Mouse (Mus musculus): ENCODE data around the gene Rragc. TPM values are rescaled to one million over a fixed set of nuclear protein-coding genes. Genes with fewer than 3 reads are reported as not detected.

The Rragc gene
- polyA plus RNA-seq, 1 experiment = 50.2 TPM

DNA sequence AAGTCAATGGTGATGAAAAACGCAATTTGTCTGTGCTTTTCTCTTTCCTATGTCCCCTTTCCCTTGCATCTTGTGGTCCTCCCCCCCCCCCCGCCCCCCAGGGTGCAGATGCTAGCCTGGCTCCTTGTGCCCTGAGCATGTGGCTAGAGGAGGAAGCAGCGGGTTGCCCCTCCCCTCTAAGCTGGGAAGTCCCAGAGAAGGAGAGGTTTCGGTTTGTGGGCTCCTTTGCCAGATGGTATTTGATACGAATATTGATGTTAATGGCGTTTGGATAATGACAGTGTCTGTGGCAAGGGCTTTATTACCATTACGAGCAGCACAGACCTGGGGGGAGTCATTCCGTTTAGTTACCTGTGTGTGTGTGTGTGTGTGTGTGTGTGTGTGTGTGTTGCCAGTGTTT, 34.8 kb downstream of the Rragc start:
- Histone ChIP-seq H3K9ac (ENCODE audit: low read depth, poor library complexity, severe bottlenecking) (no peak overlapping the region), H3K27me3 (ENCODE audit: control insufficient read depth, insufficient read depth, low read length, poor library complexity, severe bottlenecking) (0 out of 2 replicates have a peak, but pooled peaks cover 3% of the 10 kb centered on the region), H3K36me3 (ENCODE audit: control insufficient read depth, insufficient read depth, low read length, poor library complexity, severe bottlenecking) (no peaks in the 10 kb centered on the region), H3K9me3 (replicated peaks; ENCODE audit: control insufficient read depth, insufficient read depth, low read length, poor library complexity, severe bottlenecking) (no peaks in the 10 kb centered on the region), H3K4me1 (ENCODE audit: control insufficient read depth, insufficient read depth, low read length) (no peaks in the 10 kb centered on the region), H3K27ac (ENCODE audit: insufficient read depth, low read length) (no peak overlapping the region), H3K4me3 (ENCODE audit: low read depth, low read length) (no peak overlapping the region)
- TF ChIP-seq EP300 (IDR thresholded peaks at IDR 0.05; ENCODE audit: insufficient read depth, low read depth, low read length) (no peak), POLR2A (IDR thresholded peaks at IDR 0.05; ENCODE audit: insufficient read depth, low read length) (no peak), CTCF (IDR thresholded peaks at IDR 0.05; ENCODE audit: low read depth, low read length) (no peak)

DNA sequence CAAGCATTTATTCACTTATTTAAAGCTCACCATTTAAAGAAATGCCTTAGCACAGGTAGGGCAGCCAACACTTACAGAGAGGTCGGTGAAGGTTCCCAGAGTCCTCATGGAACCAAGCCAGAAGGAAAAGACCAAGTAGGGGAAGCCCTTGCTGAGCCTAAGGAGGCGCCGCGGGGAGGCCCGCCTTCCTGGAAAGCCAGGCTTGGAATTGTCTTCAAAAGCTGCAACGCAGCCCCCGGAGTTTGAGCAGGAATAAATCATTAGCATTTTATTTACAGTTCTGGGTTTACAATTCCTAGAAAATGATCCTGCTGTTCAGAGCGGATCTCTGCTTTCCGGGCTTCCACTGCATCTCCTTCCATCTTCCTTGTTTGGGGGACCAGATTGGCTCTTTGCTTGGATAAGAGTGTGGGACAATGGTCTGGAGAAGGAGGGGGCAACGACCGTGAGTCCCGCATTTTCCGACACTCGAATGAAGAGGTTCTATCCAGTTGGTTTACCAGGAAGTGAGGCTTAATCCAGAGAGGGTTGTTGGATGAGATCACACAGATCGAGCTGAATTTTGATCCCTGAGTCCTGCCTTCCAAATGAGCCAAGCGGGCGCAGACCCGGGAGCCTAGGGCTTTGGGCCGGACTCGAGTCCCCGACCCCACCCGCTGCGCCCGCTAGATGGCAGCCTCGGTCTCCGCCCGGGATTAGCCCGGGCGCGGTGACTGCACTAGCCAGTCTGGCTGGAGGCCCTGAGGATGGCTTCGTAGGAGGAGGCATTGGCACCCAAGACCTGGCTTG, 39.7 kb downstream of the Rragc start:
- H3K9me3 ChIP-seq (replicated peaks; ENCODE audit: control insufficient read depth, insufficient read depth, low read length, poor library complexity, severe bottlenecking) = no peaks in the 10 kb centered on the region
- no peaks in the 10 kb centered on the region for H3K4me1 ChIP-seq (ENCODE audit: control insufficient read depth, insufficient read depth, low read length)
- no peak overlapping the region for H3K27ac ChIP-seq (ENCODE audit: insufficient read depth, low read length)
- H3K36me3 ChIP-seq (ENCODE audit: control insufficient read depth, insufficient read depth, low read length, poor library complexity, severe bottlenecking) = no peaks in the 10 kb centered on the region
- TF ChIP-seq CTCF (IDR thresholded peaks at IDR 0.05; ENCODE audit: low read depth, low read length) (peak; percentile 58), EP300 (IDR thresholded peaks at IDR 0.05; ENCODE audit: insufficient read depth, low read depth, low read length) (no peak)
- H3K9ac ChIP-seq (ENCODE audit: low read depth, poor library complexity, severe bottlenecking) = peak overlapping the region; percentile 34
- H3K27me3 ChIP-seq (ENCODE audit: control insufficient read depth, insufficient read depth, low read length, poor library complexity, severe bottlenecking) = 0 out of 2 replicates have a peak, but pooled peaks cover 3% of the 10 kb centered on the region
- peak overlapping the region; percentile 67 for H3K4me3 ChIP-seq (ENCODE audit: low read depth, low read length)

DNA sequence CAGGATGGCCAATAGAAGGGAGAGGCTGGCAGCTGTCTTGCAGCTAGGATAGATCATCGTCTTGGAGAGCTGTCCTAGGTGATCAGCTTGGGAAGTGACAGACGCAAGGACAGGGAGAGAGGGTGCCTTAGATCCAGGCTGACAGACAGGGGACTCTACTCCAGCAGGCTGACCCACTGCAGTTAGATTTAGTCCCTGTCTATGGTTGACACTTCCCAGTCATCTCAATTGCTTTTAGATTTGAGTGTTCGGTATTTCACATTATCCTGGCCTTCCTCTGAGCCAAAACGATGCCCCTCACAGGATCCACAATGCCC, 40.2 kb downstream of the Rragc start:
- no peak overlapping the region for H3K4me3 ChIP-seq (ENCODE audit: low read depth, low read length)
- H3K9me3 ChIP-seq (replicated peaks; ENCODE audit: control insufficient read depth, insufficient read depth, low read length, poor library complexity, severe bottlenecking) = no peaks in the 10 kb centered on the region
- no peaks in the 10 kb centered on the region for H3K4me1 ChIP-seq (ENCODE audit: control insufficient read depth, insufficient read depth, low read length)
- no peaks in the 10 kb centered on the region for H3K36me3 ChIP-seq (ENCODE audit: control insufficient read depth, insufficient read depth, low read length, poor library complexity, severe bottlenecking)
- H3K27me3 ChIP-seq (ENCODE audit: control insufficient read depth, insufficient read depth, low read length, poor library complexity, severe bottlenecking) = 0 out of 2 replicates have a peak, but pooled peaks cover 3% of the 10 kb centered on the region
- no peak overlapping the region for H3K27ac ChIP-seq (ENCODE audit: insufficient read depth, low read length)
- TF ChIP-seq POLR2A (IDR thresholded peaks at IDR 0.05; ENCODE audit: insufficient read depth, low read length) = no peak
- no peak for TF ChIP-seq EP300 (IDR thresholded peaks at IDR 0.05; ENCODE audit: insufficient read depth, low read depth, low read length)
- TF ChIP-seq CTCF (IDR thresholded peaks at IDR 0.05; ENCODE audit: low read depth, low read length) = no peak
- no peak overlapping the region for H3K9ac ChIP-seq (ENCODE audit: low read depth, poor library complexity, severe bottlenecking)

DNA sequence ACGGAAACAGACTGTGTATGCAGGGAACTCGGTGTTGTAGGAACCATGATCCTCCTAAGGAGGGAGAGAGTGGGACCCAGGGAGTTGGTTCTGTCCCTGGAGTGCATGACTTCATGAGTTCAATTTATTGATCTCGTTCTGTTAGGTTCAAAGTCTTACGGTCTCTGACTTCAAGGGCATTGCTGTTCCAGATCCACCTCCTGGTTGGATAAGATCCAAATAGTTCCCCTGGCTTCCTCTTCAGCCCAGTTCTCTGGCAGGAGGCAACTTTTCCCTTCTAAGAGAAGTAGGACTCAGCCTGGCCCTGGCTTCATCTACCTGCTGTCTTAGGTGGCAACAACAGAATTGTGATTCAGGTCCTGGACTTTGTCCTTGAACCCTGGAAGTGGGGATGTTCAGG, 40.6 kb downstream of the Rragc start:
- Histone ChIP-seq H3K27me3 (ENCODE audit: control insufficient read depth, insufficient read depth, low read length, poor library complexity, severe bottlenecking) (0 out of 2 replicates have a peak, but pooled peaks cover 3% of the 10 kb centered on the region), H3K4me3 (ENCODE audit: low read depth, low read length) (no peak overlapping the region), H3K9me3 (replicated peaks; ENCODE audit: control insufficient read depth, insufficient read depth, low read length, poor library complexity, severe bottlenecking) (no peaks in the 10 kb centered on the region), H3K4me1 (ENCODE audit: control insufficient read depth, insufficient read depth, low read length) (no peaks in the 10 kb centered on the region), H3K27ac (ENCODE audit: insufficient read depth, low read length) (no peak overlapping the region), H3K36me3 (ENCODE audit: control insufficient read depth, insufficient read depth, low read length, poor library complexity, severe bottlenecking) (no peaks in the 10 kb centered on the region), H3K9ac (ENCODE audit: low read depth, poor library complexity, severe bottlenecking) (no peak overlapping the region)
- TF ChIP-seq POLR2A (IDR thresholded peaks at IDR 0.05; ENCODE audit: insufficient read depth, low read length) (no peak), EP300 (IDR thresholded peaks at IDR 0.05; ENCODE audit: insufficient read depth, low read depth, low read length) (no peak), CTCF (IDR thresholded peaks at IDR 0.05; ENCODE audit: low read depth, low read length) (no peak)

DNA sequence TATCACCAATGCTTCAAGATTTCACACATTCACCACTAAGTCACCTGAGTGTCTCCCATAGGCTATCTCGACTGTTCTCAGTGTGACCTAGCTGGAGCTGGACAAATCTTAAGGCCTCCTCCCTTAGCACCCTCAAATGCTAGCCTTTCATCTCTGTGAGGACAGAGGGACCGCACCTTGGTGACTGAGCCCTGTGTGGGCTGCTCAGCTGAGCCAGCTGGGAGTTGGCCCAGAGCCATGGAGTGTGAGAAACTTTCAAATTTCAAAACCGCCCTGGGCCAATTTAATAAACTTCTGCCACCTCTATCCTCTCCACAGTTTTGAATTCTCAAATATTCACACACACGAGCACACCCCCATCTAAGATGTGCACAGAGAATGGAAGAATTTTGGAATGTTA, 43.7 kb downstream of the Rragc start:
- Histone ChIP-seq H3K9me3 (replicated peaks; ENCODE audit: control insufficient read depth, insufficient read depth, low read length, poor library complexity, severe bottlenecking) (no peaks in the 10 kb centered on the region), H3K27ac (ENCODE audit: insufficient read depth, low read length) (no peak overlapping the region), H3K4me3 (ENCODE audit: low read depth, low read length) (no peak overlapping the region), H3K4me1 (ENCODE audit: control insufficient read depth, insufficient read depth, low read length) (no peaks in the 10 kb centered on the region), H3K27me3 (ENCODE audit: control insufficient read depth, insufficient read depth, low read length, poor library complexity, severe bottlenecking) (no peaks in the 10 kb centered on the region), H3K9ac (ENCODE audit: low read depth, poor library complexity, severe bottlenecking) (no peak overlapping the region), H3K36me3 (ENCODE audit: control insufficient read depth, insufficient read depth, low read length, poor library complexity, severe bottlenecking) (no peaks in the 10 kb centered on the region)
- no peak for TF ChIP-seq EP300 (IDR thresholded peaks at IDR 0.05; ENCODE audit: insufficient read depth, low read depth, low read length)
- TF ChIP-seq CTCF (IDR thresholded peaks at IDR 0.05; ENCODE audit: low read depth, low read length) = no peak
- no peak for TF ChIP-seq POLR2A (IDR thresholded peaks at IDR 0.05; ENCODE audit: insufficient read depth, low read length)

DNA sequence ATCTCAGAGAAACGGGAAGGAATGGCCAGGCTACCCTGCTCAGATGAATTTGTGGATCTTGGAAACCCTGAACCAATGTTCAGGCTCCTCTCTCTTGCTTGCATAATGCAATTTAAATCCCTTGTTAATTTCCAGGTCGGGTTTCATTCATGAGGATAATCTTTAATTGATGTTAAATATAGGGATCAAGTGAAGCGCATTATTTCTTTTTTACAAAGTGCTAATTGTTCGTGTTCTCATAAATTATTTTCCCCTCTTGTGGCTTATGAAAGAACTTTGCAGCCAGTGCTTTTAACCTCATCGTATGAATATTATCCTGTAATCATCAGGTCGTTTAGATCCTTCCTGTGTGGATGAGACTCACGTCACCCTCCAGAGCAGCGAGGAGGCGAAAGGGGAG, 45.5 kb downstream of the Rragc start:
- Histone ChIP-seq H3K9ac (ENCODE audit: low read depth, poor library complexity, severe bottlenecking) (no peak overlapping the region), H3K27ac (ENCODE audit: insufficient read depth, low read length) (no peak overlapping the region), H3K27me3 (ENCODE audit: control insufficient read depth, insufficient read depth, low read length, poor library complexity, severe bottlenecking) (no peaks in the 10 kb centered on the region), H3K36me3 (ENCODE audit: control insufficient read depth, insufficient read depth, low read length, poor library complexity, severe bottlenecking) (no peaks in the 10 kb centered on the region), H3K4me1 (ENCODE audit: control insufficient read depth, insufficient read depth, low read length) (no peaks in the 10 kb centered on the region), H3K9me3 (replicated peaks; ENCODE audit: control insufficient read depth, insufficient read depth, low read length, poor library complexity, severe bottlenecking) (no peaks in the 10 kb centered on the region), H3K4me3 (ENCODE audit: low read depth, low read length) (no peak overlapping the region)
- TF ChIP-seq EP300 (IDR thresholded peaks at IDR 0.05; ENCODE audit: insufficient read depth, low read depth, low read length) (no peak), CTCF (IDR thresholded peaks at IDR 0.05; ENCODE audit: low read depth, low read length) (no peak), POLR2A (IDR thresholded peaks at IDR 0.05; ENCODE audit: insufficient read depth, low read length) (no peak)
